Mouse (Mus musculus) cerebellum, adult 11 months (tissue): ENCODE results near the gene Tubd1.

Experiments used
- DNase-seq: peaks from one replicate; pipeline ENCODE4 v3.0.0; 2022

Tubd1 gene

DNA sequence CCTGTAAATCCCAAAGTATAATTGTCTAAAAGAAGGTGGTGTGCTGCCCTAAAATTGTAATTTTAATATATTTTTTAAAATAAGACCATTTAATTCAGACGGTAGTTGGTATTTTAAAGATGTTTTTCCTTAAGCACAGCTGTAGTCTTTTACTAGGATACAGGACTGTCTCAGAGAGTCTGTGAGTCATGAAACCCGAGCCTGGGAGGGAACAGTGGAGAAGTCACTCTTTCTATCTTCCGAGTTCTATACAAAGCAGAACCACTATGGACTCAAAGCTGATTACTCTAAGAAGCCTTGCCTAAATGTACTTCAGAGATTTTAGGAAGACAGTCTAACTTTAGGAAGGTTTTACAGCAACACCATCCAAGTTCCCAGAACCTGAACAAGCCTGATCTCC, 57.3 kb downstream of the Tubd1 start:
- DNase-seq = no peak

DNA sequence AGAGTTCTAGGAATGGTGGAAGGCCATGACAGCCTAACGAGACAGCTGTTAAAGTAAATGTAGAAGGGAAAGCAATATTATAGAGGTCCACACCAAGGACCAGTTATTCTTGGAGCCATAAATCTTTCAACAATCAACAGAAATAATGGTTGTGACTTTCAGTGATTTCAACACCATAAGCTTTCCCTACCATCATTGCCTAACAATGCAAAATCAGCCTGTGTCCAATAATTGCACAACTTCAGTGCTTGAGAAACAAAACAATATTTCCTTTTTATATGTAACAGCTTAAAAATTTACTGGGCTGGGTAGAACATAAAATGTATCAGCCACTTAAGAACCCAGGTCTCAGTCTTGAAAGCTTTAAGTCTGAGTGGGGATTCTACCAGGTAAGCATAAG, 58.9 kb downstream of the Tubd1 start:
- no peak for DNase-seq

- DNase-seq = no peak
These were observed 59.5 kb downstream of the Tubd1 start for GRCm38 (mm10) chr11:86604289-86604688.

DNA sequence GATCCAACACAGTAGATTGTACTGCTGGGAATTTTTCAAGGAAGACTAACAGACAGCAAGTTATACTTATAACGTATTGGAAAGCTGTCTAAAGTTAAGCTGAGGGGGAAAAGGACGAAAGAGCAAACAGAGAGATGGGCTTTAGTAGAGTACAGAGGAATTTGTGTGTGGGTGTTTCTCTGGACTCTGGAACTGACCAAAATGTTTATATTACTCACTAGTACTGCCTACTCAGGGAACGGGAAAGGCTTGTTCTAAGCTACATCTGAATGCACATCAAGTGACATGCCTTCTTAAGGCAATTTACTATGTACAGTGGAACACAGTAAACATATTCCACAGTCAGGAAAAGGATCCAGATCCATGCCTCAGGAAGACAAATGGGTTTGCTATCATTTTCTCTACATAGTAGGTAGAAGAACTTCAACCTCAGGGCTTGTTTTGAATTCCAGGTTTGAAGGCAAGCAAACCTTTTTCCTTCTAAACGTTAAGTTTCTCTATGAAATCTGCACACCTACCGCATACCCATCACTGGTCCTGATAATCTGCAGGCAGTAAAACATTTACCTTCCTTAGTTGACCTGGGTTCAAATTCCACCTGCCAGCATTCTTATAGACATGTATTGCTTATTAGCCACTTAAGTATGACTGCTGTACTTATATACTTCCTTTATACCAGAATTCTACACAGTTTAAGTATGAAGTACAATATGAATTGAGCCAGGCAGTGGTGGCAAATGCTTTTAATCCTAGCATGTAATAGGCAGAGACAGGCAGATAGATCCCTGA, 60.1 kb downstream of the Tubd1 start:
- no peak for DNase-seq

- no peak for DNase-seq
These were observed 62.0 kb downstream of the Tubd1 start for GRCm38 (mm10) chr11:86606621-86607339.

- DNase-seq = no peak
These were observed 63.1 kb downstream of the Tubd1 start for GRCm38 (mm10) chr11:86607808-86608350.

GRCm38 (mm10) chr11:86610239-86610638, 65.4 kb downstream of the Tubd1 start:
- DNase-seq = no peak

DNA sequence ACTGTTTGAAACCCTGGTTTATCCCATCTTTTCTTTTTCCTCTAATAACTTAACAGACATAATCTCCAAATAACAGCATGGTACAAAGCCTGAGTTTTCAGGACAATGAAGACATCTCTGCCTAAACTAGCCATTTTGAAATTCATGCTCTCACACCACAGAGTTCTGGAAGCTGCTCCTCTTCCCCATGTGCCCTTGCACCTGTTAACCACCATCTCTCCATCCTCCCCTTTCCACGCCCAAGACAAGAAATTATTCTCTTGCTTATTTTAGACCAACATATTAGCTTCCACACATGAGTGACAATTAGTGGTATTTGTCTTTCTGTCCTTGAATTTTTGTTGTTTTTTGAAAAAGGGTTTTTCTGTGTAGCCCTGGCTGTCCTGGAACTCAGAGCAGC, 67.2 kb downstream of the Tubd1 start:
- no peak for DNase-seq

DNA sequence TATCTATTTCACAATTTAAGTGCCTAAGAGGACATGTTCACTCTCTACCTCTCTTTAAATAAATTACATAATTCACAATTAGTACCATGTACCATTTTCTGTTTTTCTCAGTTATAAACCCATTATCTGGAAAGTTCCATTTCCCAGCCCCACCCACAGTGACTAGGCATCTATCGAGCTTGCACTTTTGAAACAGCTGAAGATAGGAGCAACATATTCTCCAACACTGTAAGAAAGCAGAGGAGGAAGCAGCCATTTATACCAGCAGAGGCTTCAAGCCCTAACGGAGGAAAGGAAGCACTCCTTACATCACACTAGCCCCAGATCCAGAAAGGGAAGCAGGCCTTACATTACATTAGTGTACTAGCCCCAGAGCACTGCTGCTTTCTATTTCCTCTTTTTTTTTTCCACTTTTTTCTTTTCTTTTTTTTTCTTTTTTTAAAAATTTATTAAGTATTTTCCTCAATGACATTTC, 69.3 kb downstream of the Tubd1 start:
- no peak for DNase-seq

GRCm38 (mm10) chr11:86614607-86615006, 69.8 kb downstream of the Tubd1 start:
- no peak for DNase-seq
